Mouse (Mus musculus) left cerebral cortex, postnatal 36 days (tissue): Measurements from ENCODE around the gene Olfr951. TPM values are rescaled to one million over a fixed set of nuclear protein-coding genes. Genes with fewer than 3 reads are reported as not detected.

ENCODE experiments used
- DNase-seq, 2 experiments: peaks; one replicate each; pipeline ENCODE4 v3.0.0; 2021 to 2022; ENCODE audit warnings: low spot score in 2 of 2, mixed read lengths in 1 of 2
- intact Hi-C: fragments of 180-260 bp; cut with DNase I; formaldehyde crosslinking; loops from one replicate; pipeline ENCODE4 v1.15.1; 2025
- total RNA-seq, 2 experiments: library from RNA; stranded (reverse); gene quantifications; 2 replicates each; pipeline ENCODE4 v1.2.3; 2021

Gene Olfr951
- total RNA-seq, result not detected

DNA sequence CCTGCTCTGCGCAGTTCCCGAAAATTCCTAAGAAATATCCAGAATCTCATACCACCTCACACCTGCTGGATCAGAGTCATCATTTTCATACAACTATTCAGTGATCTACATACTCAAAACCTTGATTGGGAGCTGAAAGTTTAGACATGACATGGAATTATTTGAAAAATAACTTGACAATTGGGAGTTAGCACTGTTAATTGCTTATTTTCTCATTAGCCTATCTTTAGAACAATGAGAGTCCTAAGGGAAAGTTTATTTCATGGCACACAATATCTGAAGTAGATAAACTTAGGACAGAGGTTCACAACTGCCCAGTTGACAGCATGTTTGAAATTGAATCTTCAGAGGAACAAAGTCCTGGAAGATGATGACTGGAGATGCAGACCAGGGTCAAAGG, at the start of gene Olfr951:
Gene Olfr951 (plus strand): TSS at position 301 of the 400 bp plus-strand sequence.
- no peak for DNase-seq
- intact Hi-C loops, result no loop called here

DNA sequence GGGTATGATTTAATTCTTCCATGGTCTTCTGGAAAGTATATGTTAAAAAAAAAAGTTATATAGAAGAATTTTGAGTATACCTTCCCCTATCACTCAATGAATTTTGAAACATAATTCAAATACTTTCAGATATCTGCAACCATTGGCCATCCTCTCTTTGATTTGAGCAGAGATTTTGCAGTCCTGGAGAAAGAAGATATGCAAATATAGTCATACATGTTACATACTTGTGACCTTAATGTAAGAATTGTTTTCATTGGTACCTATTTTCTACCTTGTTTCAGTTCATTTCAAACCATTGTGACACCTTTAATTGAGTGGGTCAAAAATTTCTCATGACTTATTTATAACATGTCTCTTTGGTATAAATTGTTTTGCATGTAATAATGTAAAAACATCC, 39.8 kb downstream of the Olfr951 start, which contains the start of gene Olfr952:
Gene Olfr952 (minus strand): TSS at position 101 of the 400 bp plus-strand sequence.
- no peak for DNase-seq
- intact Hi-C loops, result no loop called here

Other genes with a start within 250 kb of the Olfr951 start
- gene Olfr943, start 221.1 kb upstream of the Olfr951 start, total RNA-seq, result not detected
- gene Olfr944, start 185.5 kb upstream of the Olfr951 start, total RNA-seq, result not detected
- gene Olfr1537, start 137.4 kb upstream of the Olfr951 start, total RNA-seq, result not detected
- not detected for gene Olfr945, start 110.6 kb upstream of the Olfr951 start, total RNA-seq
- gene Olfr948, start 61.4 kb upstream of the Olfr951 start, total RNA-seq, result not detected
- not detected for gene Olfr952, start 39.7 kb downstream of the Olfr951 start, total RNA-seq
- gene Olfr954, start 69.3 kb downstream of the Olfr951 start, total RNA-seq, result not detected
- gene Olfr955, start 84.5 kb downstream of the Olfr951 start, total RNA-seq, result not detected
- not detected for gene Olfr44, start 106.6 kb downstream of the Olfr951 start, total RNA-seq
- not detected for gene Olfr957, start 128.4 kb downstream of the Olfr951 start, total RNA-seq
- not detected for gene Olfr958, start 166.6 kb downstream of the Olfr951 start, total RNA-seq
- not detected for gene Olfr959, start 188.2 kb downstream of the Olfr951 start, total RNA-seq
- gene AW551984, start 217.0 kb downstream of the Olfr951 start, total RNA-seq, result 1 to 10 TPM; 3.3 to 7.3 TPM
- not detected for gene Olfr148, start 223.2 kb downstream of the Olfr951 start, total RNA-seq
- not detected for gene Olfr960, start 234.0 kb downstream of the Olfr951 start, total RNA-seq